Mouse (Mus musculus): ENCODE results near the gene Bfar. TPM values are rescaled to one million over a fixed set of nuclear protein-coding genes. Genes with fewer than 3 reads are reported as not detected.
"Not testable (repeated sequence)": the region's sequence is repeated elsewhere in the genome, so short reads cannot be mapped to it uniquely, and the experiment has no call there.

Gene Bfar
- polyA plus RNA-seq, 1 experiment from 2014 or later = 43.3 TPM

DNA sequence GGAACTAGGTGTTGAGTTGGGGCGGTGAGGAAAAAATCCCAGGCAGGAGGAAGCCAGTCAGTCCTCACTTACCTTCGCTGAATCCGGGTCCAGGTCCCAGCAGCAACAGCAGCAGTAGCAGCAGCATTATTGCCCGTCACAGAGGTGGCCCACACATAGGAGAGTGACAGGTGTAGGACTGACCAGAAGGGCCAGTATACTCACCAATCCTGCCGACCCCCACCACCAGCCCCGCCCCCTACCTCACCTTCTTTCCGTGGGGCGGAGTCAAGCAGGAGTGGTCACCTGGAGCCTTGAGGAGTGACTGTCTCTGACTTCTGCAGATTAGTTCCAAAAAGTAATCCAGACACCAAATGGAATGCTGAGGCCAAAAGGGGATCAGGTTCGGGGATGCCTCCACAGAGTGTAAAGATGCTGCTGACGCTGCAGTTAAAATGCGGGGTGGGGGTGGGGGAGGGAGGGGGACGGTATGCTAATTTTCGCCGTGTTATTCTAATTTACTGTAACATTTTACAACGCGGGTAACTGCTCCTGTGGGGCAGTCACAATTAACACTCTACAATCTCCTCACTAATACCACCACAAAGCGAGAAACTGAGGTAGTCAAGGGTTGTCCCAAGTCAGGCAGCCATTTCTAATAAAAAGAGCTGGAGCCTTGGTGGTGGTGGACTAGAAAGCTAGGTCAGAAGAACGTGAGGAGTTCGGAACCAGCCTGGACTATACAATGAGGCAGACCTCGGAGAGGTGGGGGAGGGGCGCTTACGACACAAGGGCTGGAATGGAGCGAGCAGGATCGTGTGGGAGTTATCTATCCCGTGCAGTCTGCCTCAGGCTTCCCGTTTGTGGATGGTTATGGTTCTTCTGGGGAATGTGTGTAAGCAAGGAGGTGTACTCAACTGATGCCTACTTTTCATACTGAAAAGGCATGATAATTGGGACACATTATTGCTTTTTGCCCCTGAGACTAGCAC is 58.9 kb downstream of the Bfar start, which contains the start of gene Pla2g10:
TSS of gene Pla2g10 (minus strand) at position 699 of the 971 bp plus-strand sequence.
- H3K9me3 ChIP-seq (ENCODE audit: control insufficient read depth, low read length) = no peaks in the 10 kb centered on the region
- 8% methylated on average over 26 of the region's 26 CpGs for whole genome bisulfite sequencing
- H3K27me3 ChIP-seq (replicated peaks; ENCODE audit: control insufficient read depth, insufficient read depth, low read length) = no peaks in the 10 kb centered on the region
- no peak within 1 kb of the TSS for H3K9ac ChIP-seq (ENCODE audit: low read length)
- peak within 1 kb of the TSS; percentile 36 for H3K4me2 ChIP-seq (ENCODE audit: low read length)
- no peak for DNase-seq (ENCODE audit: low spot score)
- H3K36me3 ChIP-seq (ENCODE audit: control insufficient read depth, insufficient read depth, low read length) = no peaks in the 10 kb centered on the region
- ATAC-seq (replicated peaks; ENCODE audit: low FRiP score, low TSS enrichment, low read depth) = no peak
- no peak within 1 kb of the TSS for H3K27ac ChIP-seq (ENCODE audit: low read depth)
- no peaks in the 10 kb centered on the region for H3K4me1 ChIP-seq (replicated peaks; ENCODE audit: control insufficient read depth, insufficient read depth, low read length)
- H3K4me3 ChIP-seq (ENCODE audit: low read depth, low read length) = peak within 1 kb of the TSS; percentile 19; the same call in 1 of the 2 replicates

DNA sequence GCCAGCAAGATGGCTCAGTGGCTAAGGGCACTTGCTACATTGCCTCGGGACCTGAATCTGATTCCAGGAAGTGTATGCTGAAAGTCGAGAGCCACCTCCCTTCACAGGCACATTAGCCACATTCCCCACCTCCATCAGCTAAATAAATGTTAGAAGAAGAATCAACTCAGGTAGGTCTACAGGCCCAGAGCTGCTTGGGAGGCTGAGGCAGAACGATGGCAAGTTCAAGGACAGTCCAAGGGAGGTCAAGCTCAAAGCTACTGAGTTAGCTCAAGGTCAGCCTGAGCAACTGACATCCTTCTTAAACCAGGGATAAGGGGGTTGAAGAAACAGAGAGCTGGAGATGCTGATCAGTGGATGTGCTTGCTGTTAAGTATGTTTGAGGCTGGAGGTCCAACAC is 61.1 kb downstream of the Bfar start:
- Histone ChIP-seq H3K9ac (ENCODE audit: low read length) (no peak overlapping the region), H3K27ac (ENCODE audit: low read depth) (no peak overlapping the region), H3K4me3 (ENCODE audit: low read depth, low read length) (no peak overlapping the region), H3K36me3 (ENCODE audit: control insufficient read depth, insufficient read depth, low read length) (no peaks in the 10 kb centered on the region), H3K9me3 (ENCODE audit: control insufficient read depth, low read length) (no peaks in the 10 kb centered on the region), H3K4me2 (ENCODE audit: low read length) (no peak overlapping the region), H3K27me3 (replicated peaks; ENCODE audit: control insufficient read depth, insufficient read depth, low read length) (no peaks in the 10 kb centered on the region), H3K4me1 (replicated peaks; ENCODE audit: control insufficient read depth, insufficient read depth, low read length) (no peaks in the 10 kb centered on the region)
- ATAC-seq (replicated peaks; ENCODE audit: low FRiP score, low TSS enrichment, low read depth) (no peak), DNase-seq (ENCODE audit: low spot score) (no peak)
- WGBS = 78% methylated on average over 3 of the region's 3 CpGs

DNA sequence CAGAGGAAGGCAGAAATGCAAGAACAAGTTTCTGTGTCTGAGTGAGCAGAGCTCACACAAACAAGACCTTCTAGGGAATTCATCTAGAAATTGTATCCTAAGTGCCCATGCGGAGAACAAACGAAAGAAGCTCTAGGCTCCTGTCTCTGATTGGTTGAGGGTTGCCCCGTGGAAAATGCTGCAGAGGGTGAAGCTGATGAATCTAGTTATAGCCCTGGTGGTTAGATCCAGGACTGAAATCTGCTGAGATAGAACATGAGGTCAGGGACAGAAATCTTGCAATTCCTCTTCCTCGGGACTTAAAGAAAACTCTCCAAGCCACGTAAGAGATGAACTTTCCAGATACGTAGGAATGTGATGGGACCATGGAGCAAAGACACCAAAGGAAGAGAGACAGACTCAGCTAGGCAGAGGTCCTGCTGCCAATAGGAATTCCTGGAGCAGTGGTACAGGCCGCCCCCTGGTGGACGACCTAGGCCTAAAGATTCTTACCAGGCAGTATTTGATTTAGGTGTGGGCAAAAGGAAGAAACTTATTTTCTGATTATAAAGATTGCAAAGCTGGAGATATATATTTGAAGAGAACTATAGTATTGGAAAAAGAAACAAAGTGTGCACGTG is 62.0 kb downstream of the Bfar start:
- H3K4me3 ChIP-seq (ENCODE audit: low read depth, low read length) = no peak overlapping the region
- H3K4me2 ChIP-seq (ENCODE audit: low read length) = no peak overlapping the region
- H3K9me3 ChIP-seq (ENCODE audit: control insufficient read depth, low read length) = no peaks in the 10 kb centered on the region
- no peaks in the 10 kb centered on the region for H3K36me3 ChIP-seq (ENCODE audit: control insufficient read depth, insufficient read depth, low read length)
- no peak overlapping the region for H3K27ac ChIP-seq (ENCODE audit: low read depth)
- no peak overlapping the region for H3K9ac ChIP-seq (ENCODE audit: low read length)
- no peaks in the 10 kb centered on the region for H3K27me3 ChIP-seq (replicated peaks; ENCODE audit: control insufficient read depth, insufficient read depth, low read length)
- DNase-seq (ENCODE audit: low spot score) (peak; percentile 95), ATAC-seq (replicated peaks; ENCODE audit: low FRiP score, low TSS enrichment, low read depth) (no peak)
- H3K4me1 ChIP-seq (replicated peaks; ENCODE audit: control insufficient read depth, insufficient read depth, low read length) = no peaks in the 10 kb centered on the region
- 17% methylated on average over 9 of the region's 9 CpGs for WGBS

DNA sequence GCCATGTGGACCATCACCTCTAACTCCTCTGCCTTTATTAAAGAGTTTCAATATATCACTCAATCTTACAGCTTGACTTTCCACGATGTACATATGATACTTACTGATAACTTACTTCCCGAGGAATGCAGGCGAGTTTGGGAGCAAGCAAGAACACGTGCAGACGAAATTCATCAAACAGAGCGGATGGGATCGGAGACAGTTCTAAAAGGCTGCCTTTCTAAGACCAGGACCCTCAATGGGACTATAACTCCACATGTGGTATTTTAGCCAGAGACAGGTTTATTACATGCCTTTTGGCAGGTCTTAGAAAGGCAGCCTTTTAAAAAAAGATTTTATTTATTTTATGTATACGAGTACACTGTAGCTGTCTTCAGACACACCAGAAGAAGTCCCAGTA is 64.3 kb downstream of the Bfar start:
- Histone ChIP-seq H3K27ac (ENCODE audit: low read depth) (no peak overlapping the region), H3K27me3 (replicated peaks; ENCODE audit: control insufficient read depth, insufficient read depth, low read length) (no peaks in the 10 kb centered on the region), H3K9me3 (ENCODE audit: control insufficient read depth, low read length) (no peaks in the 10 kb centered on the region), H3K9ac (ENCODE audit: low read length) (no peak overlapping the region), H3K36me3 (ENCODE audit: control insufficient read depth, insufficient read depth, low read length) (no peaks in the 10 kb centered on the region), H3K4me1 (replicated peaks; ENCODE audit: control insufficient read depth, insufficient read depth, low read length) (no peaks in the 10 kb centered on the region), H3K4me3 (ENCODE audit: low read depth, low read length) (no peak overlapping the region), H3K4me2 (ENCODE audit: low read length) (no peak overlapping the region)
- DNase-seq (ENCODE audit: low spot score) = no peak
- no peak for ATAC-seq (replicated peaks; ENCODE audit: low FRiP score, low TSS enrichment, low read depth)
- WGBS = 69% methylated on average over 8 of the region's 8 CpGs

DNA sequence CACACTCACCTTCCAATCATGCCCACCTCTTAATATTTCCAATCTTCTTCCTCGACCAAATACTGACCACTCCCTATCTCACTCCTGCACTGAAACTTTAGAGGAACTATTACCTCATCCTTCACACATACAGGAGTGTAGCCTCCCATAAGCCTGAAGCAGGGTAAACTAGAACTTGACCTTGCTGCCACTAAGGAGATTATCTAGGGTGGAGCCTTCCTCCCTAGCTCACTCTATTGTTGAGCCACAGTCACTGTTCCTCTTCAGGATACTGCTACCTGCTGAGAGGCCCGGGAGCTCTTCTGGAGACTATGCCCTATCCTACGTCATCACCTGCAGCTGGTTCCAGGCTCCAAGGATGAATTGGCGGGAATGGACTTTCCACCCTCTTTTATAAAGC is 67.4 kb downstream of the Bfar start:
- not testable (repeated sequence) for H3K4me2 ChIP-seq (ENCODE audit: low read length); H3K4me3 ChIP-seq (ENCODE audit: low read depth, low read length); H3K36me3 ChIP-seq (ENCODE audit: control insufficient read depth, insufficient read depth, low read length); DNase-seq (ENCODE audit: low spot score); H3K9me3 ChIP-seq (ENCODE audit: control insufficient read depth, low read length); ATAC-seq (replicated peaks; ENCODE audit: low FRiP score, low TSS enrichment, low read depth); H3K9ac ChIP-seq (ENCODE audit: low read length); H3K4me1 ChIP-seq (replicated peaks; ENCODE audit: control insufficient read depth, insufficient read depth, low read length); H3K27ac ChIP-seq (ENCODE audit: low read depth); H3K27me3 ChIP-seq (replicated peaks; ENCODE audit: control insufficient read depth, insufficient read depth, low read length)
- WGBS = 78% methylated on average over 4 of the region's 4 CpGs

DNA sequence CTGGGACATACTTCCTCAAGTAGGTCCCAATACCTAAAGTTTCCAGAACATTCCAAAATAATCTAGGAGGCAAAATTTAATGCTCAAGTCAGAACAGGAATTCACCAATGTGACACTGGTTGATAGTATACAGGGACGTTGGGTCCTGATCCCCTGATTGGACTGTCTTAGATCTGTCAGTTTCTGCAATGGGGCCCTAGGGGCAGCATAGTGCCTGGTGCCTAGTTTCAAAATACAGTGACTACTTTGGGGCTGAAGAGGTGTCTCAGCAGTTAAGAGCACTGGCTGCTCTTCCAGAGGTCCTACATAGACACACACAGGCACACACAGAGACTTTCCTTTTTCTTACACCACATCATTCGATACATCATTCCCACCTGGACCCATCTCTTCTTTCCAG is 69.2 kb downstream of the Bfar start:
- Histone ChIP-seq H3K27me3 (replicated peaks; ENCODE audit: control insufficient read depth, insufficient read depth, low read length) (no peaks in the 10 kb centered on the region), H3K36me3 (ENCODE audit: control insufficient read depth, insufficient read depth, low read length) (no peaks in the 10 kb centered on the region), H3K9me3 (ENCODE audit: control insufficient read depth, low read length) (no peaks in the 10 kb centered on the region), H3K27ac (ENCODE audit: low read depth) (no peak overlapping the region), H3K9ac (ENCODE audit: low read length) (no peak overlapping the region), H3K4me3 (ENCODE audit: low read depth, low read length) (no peak overlapping the region), H3K4me2 (ENCODE audit: low read length) (no peak overlapping the region), H3K4me1 (replicated peaks; ENCODE audit: control insufficient read depth, insufficient read depth, low read length) (no peaks in the 10 kb centered on the region)
- ATAC-seq (replicated peaks; ENCODE audit: low FRiP score, low TSS enrichment, low read depth) (no peak), DNase-seq (ENCODE audit: low spot score) (no peak)
- WGBS = 67% methylated on average over 2 of the region's 2 CpGs

DNA sequence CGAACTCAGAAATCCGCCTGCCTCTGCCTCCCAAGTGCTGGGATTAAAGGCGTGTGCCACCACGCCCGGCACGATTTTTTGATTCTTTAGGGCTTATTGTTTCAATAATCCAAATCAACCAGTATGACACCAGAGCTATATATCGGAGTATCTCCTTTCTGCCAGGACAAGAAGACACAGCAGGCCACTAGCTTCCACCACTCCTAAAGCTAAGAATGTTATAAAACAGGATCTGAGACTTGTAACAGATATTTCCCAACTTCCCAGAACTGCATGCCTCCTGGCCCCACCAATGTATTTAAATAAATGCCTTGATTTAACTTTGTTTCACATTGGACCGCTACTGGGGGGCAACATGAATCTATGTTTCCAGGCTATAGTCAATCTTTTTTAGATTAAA is 76.0 kb downstream of the Bfar start:
- Histone ChIP-seq H3K36me3 (ENCODE audit: control insufficient read depth, insufficient read depth, low read length) (no peaks in the 10 kb centered on the region), H3K9me3 (ENCODE audit: control insufficient read depth, low read length) (no peaks in the 10 kb centered on the region), H3K9ac (ENCODE audit: low read length) (no peak overlapping the region), H3K27me3 (replicated peaks; ENCODE audit: control insufficient read depth, insufficient read depth, low read length) (no peaks in the 10 kb centered on the region), H3K27ac (ENCODE audit: low read depth) (no peak overlapping the region), H3K4me2 (ENCODE audit: low read length) (no peak overlapping the region), H3K4me1 (replicated peaks; ENCODE audit: control insufficient read depth, insufficient read depth, low read length) (no peaks in the 10 kb centered on the region), H3K4me3 (ENCODE audit: low read depth, low read length) (no peak overlapping the region)
- ATAC-seq (replicated peaks; ENCODE audit: low FRiP score, low TSS enrichment, low read depth) = no peak
- DNase-seq (ENCODE audit: low spot score) = no peak
- WGBS = 95% methylated on average over 8 of the region's 8 CpGs

DNA sequence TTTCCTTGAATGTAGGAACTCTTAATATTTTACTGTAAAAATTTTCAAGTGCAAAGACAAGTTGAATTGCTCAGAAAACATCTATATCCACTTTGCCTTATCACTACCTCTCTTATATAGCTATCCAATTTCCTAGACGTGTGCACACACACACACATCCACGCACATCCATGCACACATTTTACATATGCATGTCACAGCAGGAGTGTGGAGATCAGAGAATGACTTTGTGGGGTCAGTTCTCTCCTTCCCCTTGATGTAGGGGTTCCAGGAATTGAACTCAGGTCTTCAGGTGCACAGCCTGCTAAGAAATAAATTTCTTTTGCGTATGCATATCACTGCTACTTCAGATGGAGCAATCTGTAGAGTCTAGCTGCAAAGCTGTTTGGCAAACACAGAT is 76.5 kb downstream of the Bfar start:
- no peaks in the 10 kb centered on the region for H3K27me3 ChIP-seq (replicated peaks; ENCODE audit: control insufficient read depth, insufficient read depth, low read length)
- DNase-seq (ENCODE audit: low spot score) (no peak), ATAC-seq (replicated peaks; ENCODE audit: low FRiP score, low TSS enrichment, low read depth) (no peak)
- H3K4me1 ChIP-seq (replicated peaks; ENCODE audit: control insufficient read depth, insufficient read depth, low read length) = no peaks in the 10 kb centered on the region
- 69% methylated on average over 3 of the region's 3 CpGs for WGBS
- no peak overlapping the region for H3K9ac ChIP-seq (ENCODE audit: low read length)
- no peaks in the 10 kb centered on the region for H3K9me3 ChIP-seq (ENCODE audit: control insufficient read depth, low read length)
- no peak overlapping the region for H3K4me3 ChIP-seq (ENCODE audit: low read depth, low read length)
- H3K36me3 ChIP-seq (ENCODE audit: control insufficient read depth, insufficient read depth, low read length) = no peaks in the 10 kb centered on the region
- H3K27ac ChIP-seq (ENCODE audit: low read depth) = no peak overlapping the region
- H3K4me2 ChIP-seq (ENCODE audit: low read length) = no peak overlapping the region
